Mouse (Mus musculus) R1 (cell line): ENCODE measurements at regions not wholly inside any gene's neighbourhood (a gene's known extent, or its start where the extent isn't known, plus 50 kb on each side); places are given as distances from the start of the nearest gene placed in this dataset.

ENCODE experiments used
- DNase-seq: peaks from one replicate; pipeline ENCODE4 v3.0.0-alpha.2; 2018; ENCODE audit warnings: low read depth, low spot score

GRCm38 (mm10) chr6:44210901-44211300 lies 544.8 kb upstream of the Tpk1 start:
- DNase-seq = peak; percentile 93

GRCm38 (mm10) chr6:44204477-44204876 lies 538.4 kb upstream of the Tpk1 start:
- DNase-seq = peak; percentile 98

GRCm38 (mm10) chr6:44203831-44204230 lies 537.8 kb upstream of the Tpk1 start:
- peak; percentile 86 for DNase-seq

GRCm38 (mm10) chr6:44179927-44180326 lies 513.8 kb upstream of the Tpk1 start:
- no peak for DNase-seq
